Mouse (Mus musculus) CD8-positive naive resting alpha-beta T cell, adult 2 months (primary cell): ENCODE data around the gene Setd6.

Source experiments
- DNase-seq, 2 experiments: peaks; one replicate each; pipeline ENCODE4 v3.0.0; 2022; ENCODE audit warnings: low read depth in 2 of 2, low spot score in 2 of 2

Gene Setd6

DNA sequence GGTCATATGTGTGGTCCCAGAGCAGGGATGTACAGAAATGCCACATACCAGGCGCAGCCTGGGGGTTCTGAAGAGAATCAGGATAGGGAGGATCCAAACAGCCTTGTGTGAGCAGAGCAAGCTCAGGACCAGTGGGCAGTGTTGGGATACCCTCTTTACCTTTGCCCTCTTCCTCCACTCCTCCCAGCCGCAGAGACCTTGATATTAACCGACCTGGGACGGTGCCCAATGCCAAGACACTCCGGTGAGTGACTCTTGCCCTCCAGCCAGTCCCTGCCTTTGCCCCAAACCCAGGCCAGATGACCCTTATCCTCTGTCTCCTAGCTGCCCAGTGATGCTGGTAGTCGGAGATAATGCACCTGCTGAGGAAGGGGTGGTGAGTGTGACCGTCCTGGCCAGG lies 6.1 kb upstream of the Setd6 start:
- DNase-seq = no peak

DNA sequence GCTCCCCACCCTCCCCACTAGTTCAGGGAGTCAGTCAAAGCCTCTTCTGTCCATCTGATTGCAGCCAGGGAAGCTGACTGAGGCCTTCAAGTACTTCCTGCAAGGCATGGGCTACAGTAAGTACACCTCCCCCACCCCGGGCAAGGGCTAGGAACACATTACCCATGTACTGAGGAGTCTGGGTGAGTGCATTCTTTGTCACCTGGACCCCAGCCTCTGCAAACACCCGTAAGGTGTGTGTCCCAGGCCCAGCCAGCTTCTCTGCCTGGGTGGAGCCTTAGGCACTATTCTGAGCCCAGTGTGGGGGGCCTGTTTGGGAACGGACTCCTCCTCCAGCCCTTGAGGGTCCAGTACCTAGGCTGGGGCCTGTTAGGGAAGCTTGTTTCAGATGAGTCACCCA lies 4.7 kb upstream of the Setd6 start:
- DNase-seq = no peak

DNA sequence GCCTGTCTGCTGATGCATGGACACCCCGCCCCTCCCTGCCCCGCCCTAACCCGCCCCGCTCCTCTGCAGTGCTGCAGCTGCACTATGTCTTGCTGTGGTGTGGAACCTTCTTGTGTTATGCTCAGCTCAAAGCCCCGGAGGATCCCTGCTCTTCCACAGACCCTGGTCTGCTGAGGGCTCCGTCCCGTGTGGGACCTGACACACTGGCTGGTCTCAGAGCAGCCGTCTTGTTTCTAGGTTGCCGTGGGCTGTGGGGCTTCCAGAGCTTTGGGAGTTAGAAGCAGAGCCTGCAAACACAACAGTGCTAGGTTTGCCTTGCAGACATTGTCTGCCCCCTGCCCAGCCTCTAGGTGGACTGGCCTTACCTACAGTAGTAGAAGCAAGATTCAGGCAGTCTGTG lies 3.3 kb upstream of the Setd6 start:
- DNase-seq = no peak

DNA sequence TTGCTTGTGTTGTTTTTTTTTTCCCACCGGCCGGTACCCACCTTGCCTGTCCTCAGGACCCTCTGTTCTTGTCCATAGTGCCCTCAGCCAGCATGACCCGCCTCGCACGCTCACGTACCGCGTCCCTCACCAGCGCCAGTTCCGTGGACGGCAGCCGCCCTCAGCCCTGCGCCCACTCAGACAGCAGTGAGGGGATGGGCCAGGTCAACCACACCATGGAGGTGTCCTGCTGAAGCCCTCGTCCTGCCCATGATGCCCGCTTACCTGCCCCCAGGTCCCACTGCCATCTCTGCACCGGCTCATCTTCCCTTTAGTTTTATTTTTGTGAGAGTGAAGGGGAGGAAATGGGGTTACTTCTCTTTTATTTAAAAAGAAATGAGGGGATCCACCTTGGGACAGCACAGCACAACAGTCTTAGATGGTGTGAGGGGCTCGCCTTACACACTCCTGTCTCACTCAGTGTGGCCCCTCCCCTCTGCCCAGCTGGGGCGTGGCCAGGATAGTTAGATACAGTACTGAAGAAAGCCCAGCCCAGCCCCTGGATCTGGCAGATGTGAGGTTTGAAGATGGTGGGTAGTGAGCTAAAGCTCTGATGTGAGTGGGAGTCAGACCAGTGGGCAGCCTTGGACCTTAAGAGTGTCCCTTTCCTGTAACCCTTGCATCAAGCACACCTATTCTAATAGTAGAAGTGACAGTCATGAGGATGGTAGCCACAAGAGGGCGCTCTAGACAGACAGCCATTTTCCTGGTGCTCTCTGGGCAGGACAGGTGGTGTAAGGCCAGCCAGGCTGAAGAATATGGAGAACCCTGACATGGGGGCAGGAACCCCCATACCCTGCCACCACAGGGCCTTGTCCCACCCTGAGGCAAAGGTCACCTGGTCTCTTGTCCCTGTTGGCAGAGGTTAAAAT lies 2.3 kb upstream of the Setd6 start:
- DNase-seq = peak; percentile 71 to 80

DNA sequence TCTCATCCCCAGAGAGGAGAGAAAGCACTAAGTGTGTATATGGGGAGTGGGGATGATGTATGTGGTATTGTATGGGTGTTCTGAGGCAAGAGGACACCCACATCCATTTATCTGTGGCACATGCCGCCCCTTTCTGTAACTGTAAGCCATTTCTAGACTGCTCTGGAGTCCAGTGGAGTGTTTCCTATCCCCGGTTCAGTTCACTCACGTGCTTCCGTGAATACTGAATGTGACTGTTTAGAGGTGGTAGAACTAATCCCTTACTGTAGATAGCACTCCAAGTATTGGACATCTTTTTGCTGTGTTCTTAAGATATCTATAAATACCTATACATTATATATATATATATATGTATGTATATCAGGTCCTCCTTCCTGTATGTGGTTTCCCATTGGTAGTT lies 1.3 kb upstream of the Setd6 start:
- DNase-seq = no peak

DNA sequence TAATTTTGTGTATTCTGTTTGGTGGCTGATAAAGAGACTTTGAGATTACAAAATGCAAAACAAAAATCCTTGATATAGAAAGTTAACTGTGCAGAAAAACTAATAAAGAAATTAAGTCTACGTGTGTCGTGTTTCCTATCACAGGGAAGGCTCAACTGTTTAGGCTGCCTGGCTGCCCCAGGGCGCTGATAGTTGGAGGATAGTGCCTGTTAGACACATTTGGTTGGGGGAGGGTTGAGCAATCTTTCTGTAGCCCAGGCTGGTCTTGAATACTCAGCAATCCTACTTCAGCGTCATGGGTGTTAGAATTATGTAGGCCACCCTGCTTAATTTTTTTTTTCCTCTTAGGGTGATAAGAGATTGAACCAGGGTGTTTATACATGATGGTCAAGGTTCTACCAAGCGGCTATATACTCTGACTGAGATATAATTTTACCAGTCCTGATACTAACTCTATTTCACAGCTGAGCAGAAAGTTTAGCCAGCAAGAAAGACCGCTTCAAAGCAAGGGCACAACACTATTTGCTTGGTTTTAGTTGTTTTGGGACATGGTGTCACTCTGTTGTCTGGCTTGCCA lies 756 bp upstream of the Setd6 start:
- no peak for DNase-seq

DNA sequence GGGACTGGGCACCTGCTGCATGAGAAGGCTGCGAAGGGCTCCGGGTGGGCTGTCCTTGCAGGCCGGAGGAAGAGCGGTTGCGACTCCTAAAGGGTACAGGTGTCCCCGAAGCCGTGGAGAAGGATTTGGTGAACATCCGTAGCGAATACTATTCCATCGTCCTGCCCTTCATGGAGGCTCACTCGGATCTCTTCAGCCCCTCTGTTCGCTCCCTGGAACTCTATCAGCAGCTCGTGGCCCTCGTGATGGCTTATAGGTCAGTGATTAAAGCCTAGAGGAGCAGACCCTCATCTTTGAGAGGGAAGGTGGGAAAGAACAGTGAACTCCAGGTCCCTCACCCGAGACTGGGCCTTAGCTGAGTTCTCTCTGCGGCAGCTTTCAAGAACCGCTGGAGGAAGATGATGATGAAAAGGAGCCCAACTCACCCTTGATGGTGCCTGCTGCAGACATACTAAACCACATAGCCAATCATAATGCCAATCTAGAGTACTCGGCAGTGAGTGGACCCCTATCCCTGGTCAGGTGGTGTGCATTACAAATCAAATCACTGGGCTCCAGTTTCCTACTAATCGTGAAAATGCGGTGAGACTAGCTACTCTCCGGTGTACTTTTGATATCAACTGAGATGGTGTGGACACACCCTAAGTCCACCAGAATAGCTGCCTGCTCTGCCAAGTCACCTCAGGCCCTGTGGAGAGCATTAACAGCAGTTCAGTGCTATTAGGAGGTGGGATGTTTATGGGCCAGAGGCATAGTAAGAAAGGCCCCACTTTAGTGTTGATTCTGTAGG lies 1.1 kb downstream of the Setd6 start:
- DNase-seq = no peak

DNA sequence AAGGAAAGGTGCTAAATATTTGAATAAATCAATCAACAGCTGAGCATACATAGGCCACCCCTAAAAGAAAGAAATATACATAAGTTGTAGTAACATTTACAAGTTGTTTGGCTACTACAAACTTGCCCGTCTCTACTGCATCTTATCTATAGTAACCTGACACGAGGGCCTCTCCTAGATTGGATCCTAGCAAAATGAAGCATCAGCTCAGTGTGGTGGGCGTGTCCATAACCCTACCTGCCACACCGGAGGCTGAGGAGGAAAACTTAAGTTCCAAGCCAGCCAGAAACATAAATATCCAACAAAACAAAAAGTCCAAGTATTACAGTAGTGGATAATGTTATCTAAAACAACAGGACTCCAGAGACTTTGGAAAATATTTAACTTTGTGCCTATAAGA lies 11.9 kb downstream of the Setd6 start:
- DNase-seq = no peak

DNA sequence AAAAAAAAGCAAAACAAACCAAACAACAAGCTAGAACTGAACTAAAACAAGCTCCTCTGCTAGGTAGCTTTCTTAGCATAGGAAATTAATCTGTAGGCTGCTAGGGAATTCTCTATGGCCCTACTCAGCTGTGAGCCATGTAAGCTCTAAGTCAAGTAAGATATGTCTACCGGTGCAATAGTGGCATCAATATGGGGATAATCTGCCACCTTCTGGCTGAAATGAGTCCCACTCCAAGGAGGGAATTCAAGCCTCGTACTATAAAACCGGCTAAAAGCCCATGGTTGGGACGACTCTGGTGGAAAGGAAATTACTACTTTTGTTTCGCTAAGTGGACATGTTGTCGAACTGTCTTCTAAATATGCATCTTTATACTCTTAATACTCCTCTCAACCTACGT lies 22.9 kb downstream of the Setd6 start:
- DNase-seq = no peak

DNA sequence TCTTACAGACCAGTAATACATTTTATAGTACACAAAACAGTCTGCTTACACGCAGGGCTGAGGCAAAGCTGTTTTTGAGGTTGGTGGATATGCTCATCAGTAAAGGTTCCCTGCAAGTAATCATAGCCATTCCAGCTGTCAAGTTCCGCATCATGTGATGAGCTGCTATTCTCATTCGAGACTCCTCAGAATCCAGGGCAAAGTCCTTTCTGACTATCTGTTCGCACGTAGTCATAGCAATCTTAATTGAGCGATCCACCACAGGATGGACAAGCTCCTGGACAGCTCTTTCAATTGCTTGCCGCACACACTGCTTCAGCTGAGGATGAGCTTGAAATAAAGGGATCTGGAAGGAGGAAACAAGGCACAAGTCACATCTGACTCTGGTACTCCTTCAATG lies 26.1 kb downstream of the Setd6 start:
- no peak for DNase-seq

DNA sequence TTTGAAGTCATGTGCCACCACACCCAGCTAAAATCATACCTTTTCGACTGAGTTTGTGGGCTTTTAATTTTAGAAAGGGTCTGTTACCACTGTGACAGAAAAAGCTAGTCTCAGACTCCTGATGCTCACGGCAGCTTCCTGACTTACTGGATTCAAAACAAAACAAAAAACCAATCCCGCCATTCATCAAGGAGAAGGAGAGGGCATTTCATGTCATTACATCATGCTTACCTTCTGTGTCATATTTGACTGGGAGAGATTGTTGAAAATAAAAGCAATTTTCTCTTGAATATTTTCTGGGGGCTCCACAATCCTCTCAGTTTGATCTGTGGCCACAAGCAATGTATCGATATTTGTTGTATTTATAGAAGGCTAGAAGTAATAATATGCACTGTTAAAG lies 32.3 kb downstream of the Setd6 start:
- no peak for DNase-seq

DNA sequence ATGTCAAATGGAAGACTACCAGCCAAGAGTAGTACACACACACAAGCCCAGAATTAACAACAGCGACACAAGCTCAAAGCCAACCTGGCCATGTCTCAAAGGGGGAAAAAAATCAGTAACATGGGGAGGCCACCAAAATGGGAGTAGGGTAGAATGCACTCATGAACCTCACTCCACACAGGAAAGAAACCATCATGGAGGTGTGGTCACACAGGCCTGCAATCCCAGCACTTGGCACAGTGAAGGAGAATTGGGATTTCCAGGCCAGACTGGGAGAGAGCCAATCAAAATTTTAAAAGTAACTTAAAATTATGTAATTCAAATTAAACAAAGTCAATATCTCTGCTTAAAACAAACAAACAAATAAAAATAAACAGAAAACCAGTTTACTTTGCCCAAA lies 36.2 kb downstream of the Setd6 start:
- no peak for DNase-seq

DNA sequence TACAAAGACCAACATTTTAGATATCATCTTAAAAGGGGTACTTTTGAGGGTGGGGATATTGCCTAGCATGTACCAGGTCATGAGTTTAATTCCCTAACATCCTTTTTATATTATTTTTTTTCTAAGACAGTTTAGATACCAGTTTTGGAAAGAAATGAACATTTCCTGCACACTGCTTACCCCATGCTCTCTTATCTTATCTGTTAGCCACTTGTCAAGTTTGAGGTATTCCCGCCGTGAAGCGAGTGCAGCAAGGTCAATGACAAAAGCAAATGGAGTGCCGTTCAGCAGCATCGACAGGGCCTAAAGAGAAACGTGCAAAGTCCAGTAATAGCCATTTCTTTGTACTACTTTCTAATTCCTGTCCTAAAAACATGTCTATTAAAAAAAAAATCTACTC lies 44.6 kb downstream of the Setd6 start:
- DNase-seq = no peak

DNA sequence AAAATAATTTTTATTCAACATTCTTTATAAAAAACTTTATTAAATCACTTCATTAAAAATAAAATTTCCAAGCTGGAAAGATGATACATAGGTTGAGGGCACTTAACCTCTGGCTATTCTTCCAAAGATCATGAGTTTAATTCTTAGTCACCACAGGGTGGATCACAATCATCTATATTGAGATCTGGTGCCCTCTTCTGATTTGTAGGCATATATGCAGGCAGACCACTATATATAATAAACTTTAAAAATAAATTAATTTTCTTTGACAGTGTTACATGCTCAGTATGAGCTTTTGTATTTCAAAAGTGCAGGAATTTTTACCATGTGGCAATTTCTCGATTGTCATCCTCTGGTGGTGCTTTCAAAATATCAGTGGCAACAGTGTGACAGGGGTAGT lies 48.5 kb downstream of the Setd6 start:
- DNase-seq = no peak
